Mouse (Mus musculus) limb, embryonic 10.5 days (tissue): Measurements from ENCODE around the gene Fam32a. TPM values are rescaled to one million over a fixed set of nuclear protein-coding genes. Genes with fewer than 3 reads are reported as not detected.

ENCODE experiments used
- DNase-seq: peaks from one replicate; pipeline ENCODE4 v3.0.0-alpha.2; 2017; ENCODE audit warnings: low spot score
- H3K27ac ChIP-seq: fragments of 300-500 bp; sonication (generic); 2 replicates; pipeline ENCODE4 v1.5.1; 2016; ENCODE audit warnings: mild to moderate bottlenecking
- H3K27me3 ChIP-seq: fragments of 300-500 bp; sonication (generic); 2 replicates; pipeline ENCODE4 v1.6.1; 2016; ENCODE audit warnings: low read depth, mild to moderate bottlenecking; ENCODE audit not compliant: poor library complexity, severe bottlenecking
- H3K36me3 ChIP-seq: fragments of 300-500 bp; sonication (generic); 2 replicates; pipeline ENCODE4 v1.6.1; 2016; ENCODE audit warnings: mild to moderate bottlenecking, moderate library complexity
- H3K4me1 ChIP-seq: fragments of 300-500 bp; sonication (generic); 2 replicates; pipeline ENCODE4 v1.6.1; 2016
- H3K4me3 ChIP-seq: fragments of 300-500 bp; sonication (generic); 2 replicates; pipeline ENCODE4 v1.5.1; 2016; ENCODE audit warnings: mild to moderate bottlenecking, moderate library complexity
- H3K9me3 ChIP-seq: fragments of 300-500 bp; sonication (generic); replicated peaks from 2 replicates; pipeline ENCODE4 v1.6.1; 2016; ENCODE audit warnings: mild to moderate bottlenecking
- WGBS: fragments of 180-500 bp; shearing (Covaris S2); methylation state at CpG from one replicate; pipeline ENCODE4 v1.1.7; 2016; 5-methylcytosine and 5-hydroxymethylcytosine counted together
- polyA plus RNA-seq: library from polyadenylated mRNA; unstranded; fragments of >200 nt; fragmentation: Nextera tagmentation; extraction: Ambion mirVana; gene quantifications from 2 replicates; pipeline ENCODE4 v1.2.1, GENCODE M21; 2016

Fam32a gene
- polyA plus RNA-seq = 69.3 and 70.4 TPM in 2 replicates

GRCm38 (mm10) chr8:72219541-72220363, at the start of gene Fam32a:
Fam32a (plus strand) TSS chr8:72219730.
- no peaks in the 10 kb centered on the region for H3K27me3 ChIP-seq
- H3K27ac ChIP-seq = peak within 1 kb of the TSS; percentile 91
- H3K9me3 ChIP-seq = no peaks in the 10 kb centered on the region
- H3K4me3 ChIP-seq = peak within 1 kb of the TSS; percentile 73
- peak; percentile 94 for DNase-seq
- WGBS = 18% methylated on average over 39 of the region's 39 CpGs
- peaks cover 11% of the 10 kb centered on the region for H3K4me1 ChIP-seq
- peaks cover 37% of the 10 kb centered on the region for H3K36me3 ChIP-seq

GRCm38 (mm10) chr8:72177346-72177925, 42.1 kb upstream of the Fam32a start:
- no peak overlapping the region for H3K27ac ChIP-seq
- no peaks in the 10 kb centered on the region for H3K27me3 ChIP-seq
- H3K9me3 ChIP-seq = no peaks in the 10 kb centered on the region
- H3K4me1 ChIP-seq = no peaks in the 10 kb centered on the region
- DNase-seq = peak; percentile 66
- H3K4me3 ChIP-seq = no peak overlapping the region
- peaks cover 96% of the 10 kb centered on the region for H3K36me3 ChIP-seq
- WGBS = 69% methylated on average over 5 of the region's 5 CpGs

- DNase-seq = no peak
- H3K4me3 ChIP-seq = no peak overlapping the region
- no peak overlapping the region for H3K27ac ChIP-seq
- H3K4me1 ChIP-seq = no peaks in the 10 kb centered on the region
- no peaks in the 10 kb centered on the region for H3K27me3 ChIP-seq
- 74% methylated on average over 2 of the region's 2 CpGs for WGBS
- peaks cover 34% of the 10 kb centered on the region for H3K36me3 ChIP-seq
- no peaks in the 10 kb centered on the region for H3K9me3 ChIP-seq
Observed at GRCm38 (mm10) chr8:72183554-72184202, 35.9 kb upstream of the Fam32a start.

GRCm38 (mm10) chr8:72187793-72188331, 31.7 kb upstream of the Fam32a start:
- DNase-seq = no peak
- H3K4me3 ChIP-seq = no peak overlapping the region
- H3K4me1 ChIP-seq = no peaks in the 10 kb centered on the region
- no peaks in the 10 kb centered on the region for H3K27me3 ChIP-seq
- no peak overlapping the region for H3K27ac ChIP-seq
- no peaks in the 10 kb centered on the region for H3K36me3 ChIP-seq
- 80% methylated on average over 2 of the region's 2 CpGs for whole genome bisulfite sequencing
- H3K9me3 ChIP-seq = no peaks in the 10 kb centered on the region

- Histone ChIP-seq H3K27me3 (no peaks in the 10 kb centered on the region), H3K27ac (no peak within 1 kb of the TSS), H3K4me3 (no peak within 1 kb of the TSS), H3K36me3 (no peaks in the 10 kb centered on the region), H3K4me1 (no peaks in the 10 kb centered on the region), H3K9me3 (no peaks in the 10 kb centered on the region)
- 79% methylated on average over 12 of the region's 12 CpGs for WGBS
- DNase-seq = no peak
Observed at GRCm38 (mm10) chr8:72189417-72190214, 29.9 kb upstream of the Fam32a start, which contains the start of gene Hsh2d. Hsh2d (plus strand) TSS chr8:72189638.

GRCm38 (mm10) chr8:72190215-72190539, 29.4 kb upstream of the Fam32a start:
- H3K27me3 ChIP-seq = no peaks in the 10 kb centered on the region
- no peak overlapping the region for H3K4me3 ChIP-seq
- H3K9me3 ChIP-seq = no peaks in the 10 kb centered on the region
- no peak for DNase-seq
- no peaks in the 10 kb centered on the region for H3K36me3 ChIP-seq
- WGBS = 94% methylated on average over 2 of the region's 2 CpGs
- H3K4me1 ChIP-seq = no peaks in the 10 kb centered on the region
- no peak overlapping the region for H3K27ac ChIP-seq

- no peak overlapping the region for H3K27ac ChIP-seq
- H3K4me3 ChIP-seq = no peak overlapping the region
- no peak for DNase-seq
- H3K27me3 ChIP-seq = no peaks in the 10 kb centered on the region
- no peaks in the 10 kb centered on the region for H3K4me1 ChIP-seq
- no peaks in the 10 kb centered on the region for H3K9me3 ChIP-seq
- H3K36me3 ChIP-seq = no peaks in the 10 kb centered on the region
Observed at GRCm38 (mm10) chr8:72192065-72192464, 27.5 kb upstream of the Fam32a start.

GRCm38 (mm10) chr8:72197997-72198396, 21.5 kb upstream of the Fam32a start:
- no peak for DNase-seq
- Histone ChIP-seq H3K27ac (no peak overlapping the region), H3K9me3 (peaks cover 7% of the 10 kb centered on the region; the same call in 1 of the 2 replicates), H3K4me1 (no peaks in the 10 kb centered on the region), H3K27me3 (no peaks in the 10 kb centered on the region), H3K36me3 (no peaks in the 10 kb centered on the region), H3K4me3 (no peak overlapping the region)
- WGBS = 58% methylated on average over 8 of the region's 8 CpGs

GRCm38 (mm10) chr8:72208582-72208981, 10.9 kb upstream of the Fam32a start:
- Histone ChIP-seq H3K9me3 (no peaks in the 10 kb centered on the region), H3K27ac (no peak overlapping the region), H3K4me3 (no peak overlapping the region), H3K4me1 (no peaks in the 10 kb centered on the region), H3K27me3 (no peaks in the 10 kb centered on the region), H3K36me3 (no peaks in the 10 kb centered on the region)
- WGBS = 73% methylated on average over 1 of the region's 1 CpGs
- DNase-seq = no peak

GRCm38 (mm10) chr8:72210222-72210621, 9.3 kb upstream of the Fam32a start:
- H3K9me3 ChIP-seq = no peaks in the 10 kb centered on the region
- no peak for DNase-seq
- H3K27me3 ChIP-seq = 0 out of 2 replicates have a peak, but pooled peaks cover 3% of the 10 kb centered on the region
- 76% methylated on average over 4 of the region's 4 CpGs for WGBS
- no peak overlapping the region for H3K4me3 ChIP-seq
- H3K36me3 ChIP-seq = no peaks in the 10 kb centered on the region
- no peak overlapping the region for H3K27ac ChIP-seq
- H3K4me1 ChIP-seq = no peaks in the 10 kb centered on the region

GRCm38 (mm10) chr8:72210710-72211109, 8.8 kb upstream of the Fam32a start:
- Histone ChIP-seq H3K4me3 (no peak overlapping the region), H3K27ac (no peak overlapping the region)

GRCm38 (mm10) chr8:72211846-72212245, 7.7 kb upstream of the Fam32a start:
- no peaks in the 10 kb centered on the region for H3K4me1 ChIP-seq
- DNase-seq = no peak
- 71% methylated on average over 1 of the region's 1 CpGs for WGBS
- 0 out of 2 replicates have a peak, but pooled peaks cover 3% of the 10 kb centered on the region for H3K27me3 ChIP-seq
- no peaks in the 10 kb centered on the region for H3K9me3 ChIP-seq
- H3K27ac ChIP-seq = no peak overlapping the region
- H3K4me3 ChIP-seq = no peak overlapping the region
- no peaks in the 10 kb centered on the region for H3K36me3 ChIP-seq

More at GRCm38 (mm10) chr8:72210710-72211109, 8.8 kb upstream of the Fam32a start:
- H3K9me3 ChIP-seq = no peaks in the 10 kb centered on the region
- no peak for DNase-seq
- H3K27me3 ChIP-seq = 0 out of 2 replicates have a peak, but pooled peaks cover 3% of the 10 kb centered on the region
- H3K4me1 ChIP-seq = no peaks in the 10 kb centered on the region
- H3K36me3 ChIP-seq = no peaks in the 10 kb centered on the region
- WGBS = 62% methylated on average over 2 of the region's 2 CpGs
